ENCODE assay signal across 25 mouse cellular contexts in the genomic region with DNA sequence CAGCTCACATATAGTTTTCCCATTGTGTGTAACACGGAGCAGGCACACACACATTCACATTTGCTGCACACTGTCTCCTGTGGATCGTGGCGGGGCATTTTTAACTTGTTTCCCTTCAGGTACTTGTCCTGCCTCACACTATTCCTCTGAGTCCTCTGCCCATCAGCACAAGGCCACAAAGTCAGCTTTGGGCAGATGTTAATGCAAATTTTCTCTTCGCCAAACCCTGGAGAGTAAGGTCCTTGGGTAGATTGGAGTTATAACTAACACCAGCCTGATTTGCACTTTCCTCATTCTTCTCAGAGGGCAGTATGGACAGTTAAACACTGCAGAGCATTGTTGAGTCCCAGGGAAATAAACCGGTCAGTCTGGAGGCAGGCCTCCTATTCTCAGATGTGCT.
"Had no signal": no experiment of that assay in that cellular context is flagged by ENCODE, and none has a peak within 500 bp of the region (broad histone marks: within the 10 kb centered on the region; RNA-seq: fewer than 3 reads in every experiment).

No protein-coding gene starts in this region.

- ATAC-seq: hindbrain, postnatal 0 days; intestine, embryonic 16.5 days had no signal

- H3K36me3 ChIP-seq: heart, embryonic 13.5 days; heart, embryonic 15.5 days; hindbrain, embryonic 13.5 days; hindbrain, embryonic 15.5 days; kidney, embryonic 15.5 days; limb, embryonic 13.5 days; limb, embryonic 15.5 days had no signal

- H3K4me1 ChIP-seq: kidney, embryonic 15.5 days had no signal

- H3K4me3 ChIP-seq: heart, adult 2 months; heart, embryonic 13.5 days; heart, embryonic 15.5 days; hindbrain, embryonic 13.5 days; hindbrain, embryonic 15.5 days; kidney, embryonic 15.5 days; limb, embryonic 13.5 days; limb, embryonic 15.5 days had no signal

- DNase-seq: gastrocnemius, postnatal 14 days; gastrocnemius, postnatal 36 days; heart, adult 11 months; heart, adult 2 months; heart, postnatal 14 days; heart, postnatal 36 days; kidney, adult 11 months; kidney, adult 2 months; kidney, adult 9 months; kidney, postnatal 14 days; kidney, postnatal 36 days; layer of hippocampus, adult 9-11 months; layer of hippocampus, postnatal 36 days; left cerebral cortex, postnatal 4 days had no signal

- H3K9ac ChIP-seq: heart, embryonic 13.5 days; heart, embryonic 15.5 days; hindbrain, embryonic 13.5 days; hindbrain, embryonic 15.5 days; kidney, embryonic 15.5 days; limb, embryonic 13.5 days; limb, embryonic 15.5 days had no signal

- H3K9me3 ChIP-seq: heart, embryonic 13.5 days; heart, embryonic 15.5 days; hindbrain, embryonic 13.5 days; hindbrain, embryonic 15.5 days; kidney, embryonic 15.5 days; limb, embryonic 13.5 days; limb, embryonic 15.5 days had no signal

- H3K27me3 ChIP-seq: heart, embryonic 13.5 days; heart, embryonic 15.5 days; hindbrain, embryonic 13.5 days; hindbrain, embryonic 15.5 days; kidney, embryonic 15.5 days; limb, embryonic 13.5 days; limb, embryonic 15.5 days had no signal

- H3K4me2 ChIP-seq: heart, embryonic 11.5 days; heart, embryonic 13.5 days; heart, embryonic 15.5 days; hindbrain, embryonic 13.5 days; hindbrain, embryonic 15.5 days; kidney, embryonic 15.5 days; limb, embryonic 13.5 days; limb, embryonic 15.5 days had no signal

- H3K27ac ChIP-seq: heart, adult 2 months; heart, embryonic 13.5 days; heart, embryonic 15.5 days; hindbrain, embryonic 13.5 days; hindbrain, embryonic 15.5 days; hindbrain, postnatal 0 days; kidney, embryonic 15.5 days; kidney, postnatal 0 days; limb, embryonic 13.5 days; limb, embryonic 15.5 days had no signal
